Comparison of ENCODE assay signal across 8 mouse cellular contexts in genomic region chr4:57294971-57295656, GRCm38 (mm10). TPM values are rescaled to one million over a fixed set of nuclear protein-coding genes. Genes with fewer than 3 reads are reported as not detected.
DNase-seq lines count a peak whose midpoint lies in the region; ATAC-seq lines count a peak whose summit lies in the region.

No protein-coding gene starts in this region.

- ATAC-seq in embryonic facial prominence, embryonic 15.5 days (ENCODE audit: insufficient number of reproducible peaks, low FRiP score, low TSS enrichment, low read depth), result peak; percentile 77
- ATAC-seq in forebrain, embryonic 12.5 days (ENCODE audit: low FRiP score), result no peak

- H3K4me3 ChIP-seq in embryonic facial prominence, embryonic 15.5 days (replicated peaks), result no peak overlapping the region
- no peak overlapping the region for H3K4me3 ChIP-seq in forebrain, embryonic 12.5 days (replicated peaks)

- no peak overlapping the region for H3K4me2 ChIP-seq in embryonic facial prominence, embryonic 15.5 days (replicated peaks)
- H3K4me2 ChIP-seq in forebrain, embryonic 12.5 days, result no peak overlapping the region

- no peaks in the 10 kb centered on the region for H3K9me3 ChIP-seq in embryonic facial prominence, embryonic 15.5 days (replicated peaks)
- no peaks in the 10 kb centered on the region for H3K9me3 ChIP-seq in forebrain, embryonic 12.5 days

- H3K9ac ChIP-seq in embryonic facial prominence, embryonic 15.5 days, result no peak overlapping the region
- no peak overlapping the region for H3K9ac ChIP-seq in forebrain, embryonic 12.5 days

- no peaks in the 10 kb centered on the region for H3K36me3 ChIP-seq in embryonic facial prominence, embryonic 15.5 days
- no peaks in the 10 kb centered on the region for H3K36me3 ChIP-seq in forebrain, embryonic 12.5 days (replicated peaks)

- WGBS in embryonic facial prominence, embryonic 15.5 days, result 56% methylated on average over 9 of the region's 9 CpGs
- WGBS in forebrain, embryonic 12.5 days, result 78% methylated on average over 9 of the region's 9 CpGs

- peaks cover 29% of the 10 kb centered on the region for H3K4me1 ChIP-seq in embryonic facial prominence, embryonic 15.5 days
- peaks cover 15% of the 10 kb centered on the region for H3K4me1 ChIP-seq in forebrain, embryonic 12.5 days

- peak; percentile 93 for DNase-seq in 3T3-L1 (ENCODE audit: low read depth, low spot score)
- DNase-seq in Muller cell, postnatal 12 days (ENCODE audit: inconsistent ontology term), result peak; percentile 96
- peak; percentile 80 for DNase-seq in heart, postnatal 4 days
- DNase-seq in lung, postnatal 25 days (ENCODE audit: low spot score), result peak; percentile 83
- DNase-seq in layer of hippocampus, postnatal 10 days (ENCODE audit: low spot score in 2 of 2), result no peak
- no peak for DNase-seq in left cerebral cortex, adult 9 months (ENCODE audit: low spot score in 2 of 2)

- H3K27ac ChIP-seq in embryonic facial prominence, embryonic 15.5 days (replicated peaks), result no peak overlapping the region
- no peak overlapping the region for H3K27ac ChIP-seq in forebrain, embryonic 12.5 days

- H3K27me3 ChIP-seq in embryonic facial prominence, embryonic 15.5 days, result no peaks in the 10 kb centered on the region
- peaks cover 38% of the 10 kb centered on the region for H3K27me3 ChIP-seq in forebrain, embryonic 12.5 days

RNA-seq across cellular contexts. Expression of gene Ptpn3, which starts 6.5 kb away (rescaled TPM):
- 4.9 and 5.7 TPM in 2 replicates for polyA plus RNA-seq in embryonic facial prominence, embryonic 15.5 days (2015; fragmentation: Nextera tagmentation; extraction: Ambion mirVana)
- total RNA-seq in heart, postnatal 4 days (2021), result 10 to 100 TPM; 12.9 to 14.5 TPM
- total RNA-seq in layer of hippocampus, postnatal 10 days (2021), result 10 to 100 TPM; 31.6 to 36.2 TPM
- 1.7 and 2.4 TPM in 2 replicates for polyA plus RNA-seq in forebrain, embryonic 12.5 days (2016; fragmentation: Nextera tagmentation; extraction: Ambion mirVana)

Comparison
In these comparisons a context has a peak if more than half of its experiments do, and no peak if none do; other contexts are left out.
1. DNase-seq: peak in 3T3-L1 (single experiment), Muller cell, postnatal 12 days (single experiment), heart, postnatal 4 days (single experiment) and lung, postnatal 25 days (single experiment); none in layer of hippocampus, postnatal 10 days (0 of 2) and left cerebral cortex, adult 9 months (0 of 2).